Mouse (Mus musculus) E14TG2a.4 (cell line): ENCODE results near the gene Slc7a7.

ENCODE experiments used
- CTCF ChIP-seq: conservative IDR thresholded peaks from 2 replicates; pipeline ENCODE4 v1.5.1; 2014; ENCODE audit warnings: low read length
- POU5F1 ChIP-seq: IDR thresholded peaks from 2 replicates; pipeline ENCODE4 v1.6.1; 2014; ENCODE audit warnings: low read length, borderline replicate concordance

- TF ChIP-seq CTCF (no peak), POU5F1 (no peak)
Observed at GRCm38 (mm10) chr14:54393794-54394193, 23.8 kb downstream of the Slc7a7 start.
